Mouse (Mus musculus) kidney, adult 2 months (tissue): ENCODE measurements around the gene Ptprb.

ENCODE experiments used
- CTCF ChIP-seq: fragments of 200-500 bp; conservative IDR thresholded peaks from 2 replicates; pipeline ENCODE4 v1.5.1; 2011; ENCODE audit warnings: low read depth, mild to moderate bottlenecking, control low read depth, low read length, moderate library complexity, mixed read lengths; ENCODE audit not compliant: insufficient read depth, insufficient read length
- POLR2A ChIP-seq: fragments of 200-500 bp; IDR thresholded peaks from one replicate; pipeline ENCODE4 v1.6.1; 2011; ENCODE audit warnings: low read depth, low read length, control low read depth

DNA sequence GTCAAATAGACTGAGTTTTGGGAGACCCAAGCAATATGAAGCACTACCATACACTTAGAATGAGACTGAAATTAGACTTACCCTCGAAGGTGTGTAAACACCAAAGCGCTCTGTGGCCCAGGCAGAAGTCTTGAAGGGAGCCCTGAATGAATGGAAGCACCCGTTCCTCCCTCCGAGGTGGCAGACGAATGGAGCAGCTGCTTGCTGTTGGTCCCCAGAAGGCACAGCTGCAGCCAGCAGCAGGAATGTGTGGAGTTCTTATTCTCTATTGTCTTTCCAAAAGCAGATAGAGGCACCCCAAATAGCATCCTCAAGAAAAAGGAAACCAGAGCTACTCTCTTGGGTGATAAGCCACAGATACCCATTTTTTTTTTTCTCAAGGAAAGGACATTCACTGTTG, 79.0 kb downstream of the Ptprb start:
- TF ChIP-seq CTCF: no peak
- TF ChIP-seq POLR2A: no peak
